Mouse (Mus musculus): ENCODE data around the gene Sinhcaf.

Gene Sinhcaf

GRCm38 (mm10) chr6:148980495-148980894 is 34.2 kb upstream of the Sinhcaf start:
- H3K36me3 ChIP-seq (ENCODE audit: insufficient read depth, low read length), result no peaks in the 10 kb centered on the region
- TF ChIP-seq CTCF (conservative IDR thresholded peaks at IDR 0.05; ENCODE audit: low read length), result no peak
- TF ChIP-seq POU5F1 (IDR thresholded peaks at IDR 0.05; ENCODE audit: borderline replicate concordance, low read length), result no peak
- no peak for TF ChIP-seq NANOG (IDR thresholded peaks at IDR 0.05; ENCODE audit: borderline replicate concordance, low read length)
- H3K27me3 ChIP-seq (ENCODE audit: insufficient read depth, low read length), result no peaks in the 10 kb centered on the region
- H3K4me3 ChIP-seq (replicated peaks; ENCODE audit: low read length), result no peak overlapping the region
- H3K4me1 ChIP-seq (replicated peaks; ENCODE audit: low read depth, low read length), result peaks cover 57% of the 10 kb centered on the region
- H3K9me3 ChIP-seq (ENCODE audit: low read length), result no peaks in the 10 kb centered on the region

- TF ChIP-seq CTCF (conservative IDR thresholded peaks at IDR 0.05; ENCODE audit: low read length) (no peak), POU5F1 (IDR thresholded peaks at IDR 0.05; ENCODE audit: borderline replicate concordance, low read length) (no peak), NANOG (IDR thresholded peaks at IDR 0.05; ENCODE audit: borderline replicate concordance, low read length) (no peak)
- no peak overlapping the region for H3K4me3 ChIP-seq (replicated peaks; ENCODE audit: low read length)
- H3K9me3 ChIP-seq (ENCODE audit: low read length), result no peaks in the 10 kb centered on the region
These were observed 28.8 kb upstream of the Sinhcaf start for GRCm38 (mm10) chr6:148975096-148975495.

GRCm38 (mm10) chr6:148972891-148973290 is 26.6 kb upstream of the Sinhcaf start:
- no peaks in the 10 kb centered on the region for H3K27me3 ChIP-seq (ENCODE audit: insufficient read depth, low read length)
- no peak overlapping the region for H3K4me3 ChIP-seq (replicated peaks; ENCODE audit: low read length)
- TF ChIP-seq NANOG (IDR thresholded peaks at IDR 0.05; ENCODE audit: borderline replicate concordance, low read length) (no peak), CTCF (conservative IDR thresholded peaks at IDR 0.05; ENCODE audit: low read length) (no peak), POU5F1 (IDR thresholded peaks at IDR 0.05; ENCODE audit: borderline replicate concordance, low read length) (no peak)
- H3K36me3 ChIP-seq (ENCODE audit: insufficient read depth, low read length), result no peaks in the 10 kb centered on the region
- H3K9me3 ChIP-seq (ENCODE audit: low read length), result no peaks in the 10 kb centered on the region
- H3K4me1 ChIP-seq (replicated peaks; ENCODE audit: low read depth, low read length), result peaks cover 60% of the 10 kb centered on the region

More at GRCm38 (mm10) chr6:148975096-148975495, 28.8 kb upstream of the Sinhcaf start:
- Histone ChIP-seq H3K4me1 (replicated peaks; ENCODE audit: low read depth, low read length) (peaks cover 57% of the 10 kb centered on the region), H3K36me3 (ENCODE audit: insufficient read depth, low read length) (no peaks in the 10 kb centered on the region), H3K27me3 (ENCODE audit: insufficient read depth, low read length) (no peaks in the 10 kb centered on the region)

GRCm38 (mm10) chr6:148972059-148972848 is 26.0 kb upstream of the Sinhcaf start:
- Histone ChIP-seq H3K27me3 (ENCODE audit: insufficient read depth, low read length) (no peaks in the 10 kb centered on the region), H3K9me3 (ENCODE audit: low read length) (no peaks in the 10 kb centered on the region), H3K36me3 (ENCODE audit: insufficient read depth, low read length) (no peaks in the 10 kb centered on the region), H3K4me1 (replicated peaks; ENCODE audit: low read depth, low read length) (peaks cover 60% of the 10 kb centered on the region), H3K4me3 (replicated peaks; ENCODE audit: low read length) (peak overlapping the region; percentile 53)
- TF ChIP-seq POU5F1 (IDR thresholded peaks at IDR 0.05; ENCODE audit: borderline replicate concordance, low read length) (no peak), NANOG (IDR thresholded peaks at IDR 0.05; ENCODE audit: borderline replicate concordance, low read length) (no peak), CTCF (conservative IDR thresholded peaks at IDR 0.05; ENCODE audit: low read length) (no peak)

GRCm38 (mm10) chr6:148971385-148971940 is 25.2 kb upstream of the Sinhcaf start:
- peaks cover 60% of the 10 kb centered on the region for H3K4me1 ChIP-seq (replicated peaks; ENCODE audit: low read depth, low read length)
- no peaks in the 10 kb centered on the region for H3K36me3 ChIP-seq (ENCODE audit: insufficient read depth, low read length)
- no peaks in the 10 kb centered on the region for H3K27me3 ChIP-seq (ENCODE audit: insufficient read depth, low read length)
- TF ChIP-seq CTCF (conservative IDR thresholded peaks at IDR 0.05; ENCODE audit: low read length), result no peak
- no peak for TF ChIP-seq POU5F1 (IDR thresholded peaks at IDR 0.05; ENCODE audit: borderline replicate concordance, low read length)
- no peak for TF ChIP-seq NANOG (IDR thresholded peaks at IDR 0.05; ENCODE audit: borderline replicate concordance, low read length)
- H3K4me3 ChIP-seq (replicated peaks; ENCODE audit: low read length), result peak overlapping the region; percentile 53
- no peaks in the 10 kb centered on the region for H3K9me3 ChIP-seq (ENCODE audit: low read length)

- Histone ChIP-seq H3K36me3 (ENCODE audit: insufficient read depth, low read length) (no peaks in the 10 kb centered on the region), H3K9me3 (ENCODE audit: low read length) (no peaks in the 10 kb centered on the region), H3K4me3 (replicated peaks; ENCODE audit: low read length) (no peak overlapping the region), H3K4me1 (replicated peaks; ENCODE audit: low read depth, low read length) (peaks cover 54% of the 10 kb centered on the region), H3K27me3 (ENCODE audit: insufficient read depth, low read length) (no peaks in the 10 kb centered on the region)
- no peak for TF ChIP-seq POU5F1 (IDR thresholded peaks at IDR 0.05; ENCODE audit: borderline replicate concordance, low read length)
These were observed 15.0 kb upstream of the Sinhcaf start for GRCm38 (mm10) chr6:148961285-148961684.

GRCm38 (mm10) chr6:148959540-148960238 is 13.4 kb upstream of the Sinhcaf start:
- Histone ChIP-seq H3K4me1 (replicated peaks; ENCODE audit: low read depth, low read length) (peaks cover 60% of the 10 kb centered on the region), H3K27me3 (ENCODE audit: insufficient read depth, low read length) (no peaks in the 10 kb centered on the region), H3K4me3 (replicated peaks; ENCODE audit: low read length) (no peak overlapping the region), H3K36me3 (ENCODE audit: insufficient read depth, low read length) (no peaks in the 10 kb centered on the region), H3K9me3 (ENCODE audit: low read length) (no peaks in the 10 kb centered on the region)
- TF ChIP-seq POU5F1 (IDR thresholded peaks at IDR 0.05; ENCODE audit: borderline replicate concordance, low read length) (no peak), CTCF (conservative IDR thresholded peaks at IDR 0.05; ENCODE audit: low read length) (no peak), NANOG (IDR thresholded peaks at IDR 0.05; ENCODE audit: borderline replicate concordance, low read length) (no peak)

- Histone ChIP-seq H3K4me3 (replicated peaks; ENCODE audit: low read length) (no peak overlapping the region), H3K36me3 (ENCODE audit: insufficient read depth, low read length) (no peaks in the 10 kb centered on the region), H3K9me3 (ENCODE audit: low read length) (no peaks in the 10 kb centered on the region), H3K4me1 (replicated peaks; ENCODE audit: low read depth, low read length) (peaks cover 68% of the 10 kb centered on the region), H3K27me3 (ENCODE audit: insufficient read depth, low read length) (no peaks in the 10 kb centered on the region)
- TF ChIP-seq POU5F1 (IDR thresholded peaks at IDR 0.05; ENCODE audit: borderline replicate concordance, low read length) (no peak), NANOG (IDR thresholded peaks at IDR 0.05; ENCODE audit: borderline replicate concordance, low read length) (no peak), CTCF (conservative IDR thresholded peaks at IDR 0.05; ENCODE audit: low read length) (peak; percentile 23)
These were observed 12.4 kb upstream of the Sinhcaf start for GRCm38 (mm10) chr6:148958712-148959111.
